Mouse (Mus musculus) stomach, embryonic 16.5 days (tissue): ENCODE measurements around the gene Phf5a. TPM values are rescaled to one million over a fixed set of nuclear protein-coding genes. Genes with fewer than 3 reads are reported as not detected.

Experiments used
- ATAC-seq: fragments of 200-750 bp; cut with Nextera tagmentation; 2 replicates; pipeline ENCODE4 v1.8.0; 2017; ENCODE audit warnings: moderate number of reproducible peaks, moderate TSS enrichment; ENCODE audit not compliant: insufficient read depth, low FRiP score
- H3K27ac ChIP-seq: fragments of 300-500 bp; sonication (generic); 2 replicates; pipeline ENCODE4 v1.5.1; 2014; ENCODE audit warnings: low read length
- H3K27me3 ChIP-seq: fragments of 300-500 bp; sonication (generic); 2 replicates; pipeline ENCODE4 v1.6.1; 2014; ENCODE audit warnings: low read length, control low read depth, mixed read lengths; ENCODE audit not compliant: control insufficient read depth, insufficient read depth
- H3K36me3 ChIP-seq: fragments of 300-500 bp; sonication (generic); 2 replicates; pipeline ENCODE4 v1.6.1; 2014; ENCODE audit warnings: low read length; ENCODE audit not compliant: control insufficient read depth, insufficient read depth
- H3K4me1 ChIP-seq: fragments of 300-500 bp; sonication (generic); 2 replicates; pipeline ENCODE4 v1.6.1; 2014; ENCODE audit warnings: low read length, control low read depth, mixed read lengths; ENCODE audit not compliant: control insufficient read depth, insufficient read depth
- H3K4me2 ChIP-seq: fragments of 300-500 bp; sonication (generic); 2 replicates; pipeline ENCODE4 v1.6.1; 2014; ENCODE audit warnings: low read depth, low read length, mixed read lengths
- H3K4me3 ChIP-seq: fragments of 300-500 bp; sonication (generic); replicated peaks from 2 replicates; pipeline ENCODE4 v1.5.1; 2014; ENCODE audit warnings: mild to moderate bottlenecking, low read length
- H3K9ac ChIP-seq: fragments of 300-500 bp; sonication (generic); 2 replicates; pipeline ENCODE4 v1.6.1; 2014; ENCODE audit warnings: low read length
- H3K9me3 ChIP-seq: fragments of 300-500 bp; sonication (generic); replicated peaks from 2 replicates; pipeline ENCODE4 v1.6.1; 2016; ENCODE audit warnings: low read length, control low read depth; ENCODE audit not compliant: control insufficient read depth
- WGBS: fragments of 180-500 bp; shearing (Covaris S2); extraction: QIAGEN DNeasy Blood & Tissue Kit; methylation state at CpG from one replicate; pipeline ENCODE4 v1.1.7; 2014; 5-methylcytosine and 5-hydroxymethylcytosine counted together
- polyA plus RNA-seq: library from polyadenylated mRNA; unstranded; fragments of >200 nt; fragmentation: Nextera tagmentation; extraction: Ambion mirVana; gene quantifications from 2 replicates; pipeline ENCODE4 v1.2.1, GENCODE M21; 2015

Phf5a gene
- polyA plus RNA-seq, 1 experiment from 2014 or later, result 112 TPM

DNA sequence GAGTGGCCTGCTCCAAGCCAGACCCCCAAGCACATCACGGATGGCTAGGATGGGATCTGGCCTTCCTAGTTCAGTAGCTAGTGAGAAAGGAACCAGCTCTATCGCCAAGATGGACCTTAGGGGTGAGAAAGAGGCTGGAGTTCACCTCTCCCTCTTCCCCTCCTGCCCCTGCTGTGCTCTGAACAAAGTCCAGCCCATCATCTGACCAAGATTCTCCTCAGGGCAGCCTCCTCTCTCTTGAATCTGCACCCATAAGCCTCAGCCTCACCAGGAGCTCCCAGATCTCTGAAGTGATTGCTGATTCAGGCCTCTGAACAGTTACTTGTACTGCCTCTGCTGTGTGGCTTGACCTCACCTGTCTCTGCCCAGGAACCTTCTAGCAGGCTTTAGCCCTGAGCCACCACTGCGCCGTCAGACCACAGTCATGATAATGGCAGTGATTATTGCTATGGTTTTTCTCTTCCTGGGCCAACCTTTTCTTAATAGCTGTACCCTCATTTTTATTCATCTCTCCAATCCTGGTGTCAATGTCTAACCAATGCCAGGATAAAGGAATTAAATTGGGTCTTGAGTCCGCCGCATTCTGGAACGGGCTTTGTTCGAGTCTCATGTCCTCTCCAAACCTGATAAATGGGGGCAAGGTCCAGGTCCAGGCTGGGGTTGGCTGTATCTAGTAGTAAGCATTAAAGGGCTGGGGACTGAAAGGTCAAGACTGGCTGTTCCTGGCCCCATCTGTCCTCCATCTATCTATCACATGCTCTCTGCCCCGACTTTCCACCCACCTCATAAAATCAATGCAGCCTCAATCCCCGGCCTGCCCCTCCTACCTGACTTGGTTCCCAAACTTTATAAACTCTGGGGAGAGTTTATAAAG, 36.5 kb downstream of the Phf5a start:
- Histone ChIP-seq H3K27ac (no peak overlapping the region), H3K4me3 (no peak overlapping the region), H3K9me3 (no peaks in the 10 kb centered on the region), H3K36me3 (no peaks in the 10 kb centered on the region), H3K27me3 (no peaks in the 10 kb centered on the region), H3K9ac (peak overlapping the region; percentile 68), H3K4me1 (peaks cover 13% of the 10 kb centered on the region), H3K4me2 (no peak overlapping the region)
- ATAC-seq, result no peak
- 62% methylated on average over 10 of the region's 10 CpGs for WGBS

DNA sequence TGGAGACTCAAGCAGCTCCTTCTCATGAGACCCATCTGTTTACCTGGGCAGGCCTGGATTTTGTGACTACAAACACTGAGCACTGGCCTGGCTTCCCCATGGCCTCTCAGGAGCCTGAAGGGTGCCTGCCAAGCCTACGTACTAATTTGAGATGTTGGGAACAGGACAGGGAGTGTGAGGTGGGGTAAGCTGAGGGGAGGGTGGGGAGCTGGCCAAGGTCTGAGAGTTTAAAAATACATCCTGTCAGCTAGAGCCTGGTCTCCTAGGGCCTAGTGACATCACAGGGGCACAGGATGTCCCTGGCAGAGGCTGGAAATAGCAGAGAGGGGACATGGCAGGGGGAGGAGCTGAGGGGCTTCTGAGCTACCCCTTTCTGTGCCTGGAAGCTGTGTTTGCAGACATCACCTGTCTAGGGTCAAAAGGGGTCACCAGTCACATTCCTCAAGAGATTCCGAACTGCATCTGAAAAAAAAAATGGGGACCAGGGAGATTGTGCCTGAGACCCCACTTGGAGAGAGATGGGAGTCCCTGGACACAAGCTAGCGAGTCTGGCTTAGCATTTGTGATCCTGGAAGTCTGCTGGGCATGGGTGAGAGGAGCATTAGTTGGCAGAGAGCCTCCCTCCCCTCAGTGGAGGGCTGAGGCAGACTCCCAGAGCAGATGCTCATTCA, 37.4 kb downstream of the Phf5a start:
- no peaks in the 10 kb centered on the region for H3K27me3 ChIP-seq
- 67% methylated on average over 3 of the region's 3 CpGs for WGBS
- no peaks in the 10 kb centered on the region for H3K9me3 ChIP-seq
- H3K4me3 ChIP-seq, result no peak overlapping the region
- ATAC-seq, result no peak
- H3K4me1 ChIP-seq, result peaks cover 13% of the 10 kb centered on the region
- no peaks in the 10 kb centered on the region for H3K36me3 ChIP-seq
- H3K9ac ChIP-seq, result no peak overlapping the region
- H3K4me2 ChIP-seq, result no peak overlapping the region
- no peak overlapping the region for H3K27ac ChIP-seq

DNA sequence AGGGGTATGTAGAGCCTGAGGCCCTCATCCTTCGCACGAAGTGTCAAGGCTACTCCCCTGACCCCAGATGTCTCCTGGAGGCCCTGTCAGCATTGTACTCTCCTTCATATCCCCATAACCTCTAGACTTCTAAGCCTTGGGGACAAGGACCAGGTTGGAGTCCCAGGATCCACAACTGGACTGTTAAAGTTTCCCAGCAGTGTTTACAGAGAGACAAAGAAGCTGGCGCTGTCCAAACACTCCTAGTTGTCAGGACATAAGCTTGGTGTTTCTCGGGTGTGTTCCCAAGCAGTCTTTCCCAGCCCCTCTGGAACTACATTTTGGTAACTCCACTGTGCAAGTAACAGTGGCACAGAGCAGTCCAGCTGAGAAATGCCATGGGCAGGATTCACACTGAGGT, 38.2 kb downstream of the Phf5a start:
- Histone ChIP-seq H3K9ac (no peak overlapping the region), H3K27me3 (no peaks in the 10 kb centered on the region), H3K4me1 (peaks cover 13% of the 10 kb centered on the region), H3K4me3 (no peak overlapping the region), H3K9me3 (no peaks in the 10 kb centered on the region), H3K36me3 (no peaks in the 10 kb centered on the region), H3K4me2 (no peak overlapping the region), H3K27ac (no peak overlapping the region)
- ATAC-seq, result no peak
- WGBS, result 66% methylated on average over 4 of the region's 4 CpGs

GRCm38 (mm10) chr15:81832219-81832618, 39.5 kb downstream of the Phf5a start:
- WGBS, result 48% methylated on average over 3 of the region's 3 CpGs
- H3K9ac ChIP-seq, result no peak overlapping the region
- H3K36me3 ChIP-seq, result no peaks in the 10 kb centered on the region; the same call in 1 of the 2 replicates
- no peak for ATAC-seq
- no peaks in the 10 kb centered on the region for H3K9me3 ChIP-seq
- no peak overlapping the region; the same call in 1 of the 2 replicates for H3K27ac ChIP-seq
- H3K27me3 ChIP-seq, result no peaks in the 10 kb centered on the region
- no peak overlapping the region for H3K4me2 ChIP-seq
- no peak overlapping the region for H3K4me3 ChIP-seq
- peaks cover 13% of the 10 kb centered on the region for H3K4me1 ChIP-seq

DNA sequence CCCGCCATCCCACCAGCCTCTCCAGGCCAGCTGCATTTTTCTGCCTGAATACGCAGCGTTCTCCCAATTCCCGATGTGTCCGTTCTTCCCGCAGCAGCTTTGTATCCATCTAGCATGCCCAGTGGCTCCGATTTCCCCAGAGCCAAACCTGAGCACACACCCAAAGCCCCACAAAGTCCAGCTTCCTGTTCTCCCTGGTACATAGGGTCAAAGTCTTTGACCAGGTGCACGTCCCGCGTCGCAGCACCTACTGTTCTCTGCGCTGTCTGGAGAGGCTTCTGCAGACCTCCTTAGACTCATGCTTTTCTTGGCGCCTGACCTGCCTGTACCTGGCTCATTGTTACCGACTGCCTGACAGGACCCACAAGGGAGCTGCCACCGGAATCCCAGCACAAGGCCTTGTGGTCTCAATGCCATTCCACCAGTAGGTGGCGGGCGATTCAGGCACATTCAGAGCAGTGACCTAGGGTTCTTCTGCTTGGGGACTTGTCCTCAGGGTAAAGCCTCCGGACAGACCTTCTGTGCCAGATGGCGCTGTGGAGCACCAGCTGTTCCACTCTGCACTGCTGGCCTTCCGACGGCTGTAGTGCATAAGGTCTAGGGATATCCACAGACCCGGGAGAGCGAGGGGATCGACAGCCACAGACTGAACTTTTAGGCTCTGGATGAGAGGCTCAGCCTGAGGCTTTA, 40.4 kb downstream of the Phf5a start:
- H3K27me3 ChIP-seq, result no peaks in the 10 kb centered on the region
- 0 out of 2 replicates have a peak overlapping the region, but pooled peaks have one; percentile 7 for H3K4me2 ChIP-seq
- WGBS, result 14% methylated on average over 24 of the region's 24 CpGs
- H3K4me1 ChIP-seq, result peaks cover 8% of the 10 kb centered on the region
- peak; percentile 91 for ATAC-seq
- no peak overlapping the region for H3K4me3 ChIP-seq
- H3K9me3 ChIP-seq, result no peaks in the 10 kb centered on the region
- peak overlapping the region; percentile 49; the same call in 1 of the 2 replicates for H3K9ac ChIP-seq
- no peak overlapping the region for H3K27ac ChIP-seq
- no peaks in the 10 kb centered on the region; the same call in 1 of the 2 replicates for H3K36me3 ChIP-seq

GRCm38 (mm10) chr15:81830530-81830929, 41.2 kb downstream of the Phf5a start:
- no peak for ATAC-seq
- WGBS, result 84% methylated on average over 4 of the region's 4 CpGs

GRCm38 (mm10) chr15:81829208-81829580, 42.5 kb downstream of the Phf5a start:
- ATAC-seq, result no peak
- peaks cover 4% of the 10 kb centered on the region; the same call in 1 of the 2 replicates for H3K36me3 ChIP-seq
- H3K4me2 ChIP-seq, result no peak overlapping the region
- H3K9ac ChIP-seq, result no peak overlapping the region
- H3K27ac ChIP-seq, result no peak overlapping the region
- 66% methylated on average over 2 of the region's 2 CpGs for WGBS
- H3K4me1 ChIP-seq, result no peaks in the 10 kb centered on the region
- H3K4me3 ChIP-seq, result no peak overlapping the region
- H3K27me3 ChIP-seq, result no peaks in the 10 kb centered on the region
- no peaks in the 10 kb centered on the region for H3K9me3 ChIP-seq

More at GRCm38 (mm10) chr15:81830530-81830929, 41.2 kb downstream of the Phf5a start:
- Histone ChIP-seq H3K4me3 (no peak overlapping the region), H3K27ac (no peak overlapping the region), H3K4me1 (peaks cover under 1% of the 10 kb centered on the region; the same call in 1 of the 2 replicates), H3K27me3 (no peaks in the 10 kb centered on the region), H3K9me3 (no peaks in the 10 kb centered on the region), H3K36me3 (peaks cover 4% of the 10 kb centered on the region; the same call in 1 of the 2 replicates), H3K9ac (no peak overlapping the region), H3K4me2 (no peak overlapping the region)

DNA sequence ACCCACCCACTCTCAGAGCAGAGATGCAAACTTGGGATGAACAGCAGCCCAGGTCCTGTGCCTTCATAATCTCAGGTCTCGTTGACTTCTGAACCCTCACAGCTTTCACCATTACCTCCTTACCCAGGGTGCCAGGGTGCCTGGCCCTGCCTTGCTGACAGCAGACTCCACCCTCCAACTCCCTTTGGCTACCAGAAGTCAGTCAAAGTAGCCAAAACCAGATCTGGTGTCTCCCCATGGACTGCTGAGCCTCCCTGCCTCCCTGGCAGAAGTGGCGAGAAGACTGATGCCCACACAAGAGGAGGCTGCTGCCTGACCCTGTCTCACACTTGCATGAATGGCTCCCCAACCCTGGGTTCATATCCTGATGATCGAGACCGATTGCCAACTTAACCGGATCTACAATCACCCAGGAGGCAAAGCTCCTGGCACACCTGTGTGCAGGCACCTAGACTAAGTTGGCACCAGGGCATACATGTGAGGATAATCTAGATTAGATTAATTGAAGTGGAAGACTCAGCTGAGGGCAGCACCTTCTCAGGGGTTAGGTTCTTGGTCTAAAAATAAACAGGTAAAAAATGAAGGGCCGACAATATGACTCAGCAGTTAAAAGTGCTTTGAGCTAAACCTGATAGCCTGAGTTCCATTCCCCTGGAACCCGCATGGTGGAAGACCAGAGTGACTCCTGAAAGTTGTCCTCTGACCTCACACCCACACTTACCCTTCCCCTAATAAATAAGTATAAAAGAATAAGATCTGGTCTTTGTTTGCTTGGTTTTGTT, 43.1 kb downstream of the Phf5a start:
- no peaks in the 10 kb centered on the region for H3K9me3 ChIP-seq
- H3K27ac ChIP-seq, result no peak overlapping the region
- H3K4me3 ChIP-seq, result no peak overlapping the region
- no peaks in the 10 kb centered on the region for H3K4me1 ChIP-seq
- no peak overlapping the region for H3K4me2 ChIP-seq
- 87% methylated on average over 7 of the region's 7 CpGs for WGBS
- H3K36me3 ChIP-seq, result peaks cover 4% of the 10 kb centered on the region; the same call in 1 of the 2 replicates
- H3K27me3 ChIP-seq, result no peaks in the 10 kb centered on the region
- no peak overlapping the region for H3K9ac ChIP-seq
- no peak for ATAC-seq
